Mouse (Mus musculus): ENCODE measurements around the gene Spx.

- TF ChIP-seq HCFC1 (IDR thresholded peaks at IDR 0.05; ENCODE audit: borderline replicate concordance, insufficient read depth, low read length) (no peak), ZNF384 (IDR thresholded peaks at IDR 0.05; ENCODE audit: low read depth, low read length) (no peak), MAFK (IDR thresholded peaks at IDR 0.05; ENCODE audit: insufficient read depth, low read depth, low read length) (no peak), ZC3H11A (IDR thresholded peaks at IDR 0.05; ENCODE audit: borderline replicate concordance, low read depth, low read length) (no peak), CHD2 (IDR thresholded peaks at IDR 0.05; ENCODE audit: low read depth, low read length) (no peak)
Measured at GRCm38 (mm10) chr6:142462194-142462593, 49.0 kb downstream of the Spx start.

Measured in ES-E14 (cell line).